Mouse (Mus musculus) lung, adult 2 months (tissue): ENCODE data around the gene Trp53.

Experiments used
- CTCF ChIP-seq: fragments of 200-500 bp; IDR thresholded peaks from 2 replicates; pipeline ENCODE4 v1.5.1; 2011; ENCODE audit warnings: mild to moderate bottlenecking, low read length, control low read depth; ENCODE audit not compliant: insufficient read depth
- POLR2A ChIP-seq: fragments of 200-500 bp; IDR thresholded peaks from 2 replicates; pipeline ENCODE4 v1.6.1; 2011; ENCODE audit warnings: low read depth, mild to moderate bottlenecking, control low read depth, low read length, borderline replicate concordance; ENCODE audit errors: extremely low read depth

- TF ChIP-seq POLR2A (no peak), CTCF (no peak)
Observed at GRCm38 (mm10) chr11:69552622-69553340, 27.4 kb upstream of the Trp53 start.
